Mouse (Mus musculus) lung, postnatal 14 days (tissue): ENCODE results near the gene Gm4559.
"Not testable (repeated sequence)": the region's sequence is repeated elsewhere in the genome, so short reads cannot be mapped to it uniquely, and the experiment has no call there.

Experiments
- DNase-seq: peaks from one replicate; pipeline ENCODE4 v3.0.0; 2021

Gene Gm4559

GRCm38 (mm10) chr7:142274263-142274662, at the start of gene Gm4559:
Gene Gm4559 (minus strand): TSS chr7:142274363.
- DNase-seq = not testable (repeated sequence)

- DNase-seq = no peak
Measured at GRCm38 (mm10) chr7:142323396-142324117, 49.4 kb upstream of the Gm4559 start.

- no peak for DNase-seq
Measured at GRCm38 (mm10) chr7:142322641-142323040, 48.5 kb upstream of the Gm4559 start.

GRCm38 (mm10) chr7:142321637-142322306, 47.6 kb upstream of the Gm4559 start:
- not testable (repeated sequence) for DNase-seq

GRCm38 (mm10) chr7:142320906-142321305, 46.7 kb upstream of the Gm4559 start:
- no peak for DNase-seq

- DNase-seq = no peak
Measured at GRCm38 (mm10) chr7:142319124-142319523, 45.0 kb upstream of the Gm4559 start.

- DNase-seq = no peak
Measured at GRCm38 (mm10) chr7:142317216-142317615, 43.1 kb upstream of the Gm4559 start.

GRCm38 (mm10) chr7:142316558-142316957, 42.4 kb upstream of the Gm4559 start:
- DNase-seq = peak; percentile 48

GRCm38 (mm10) chr7:142314600-142315285, 40.6 kb upstream of the Gm4559 start:
- DNase-seq = no peak

GRCm38 (mm10) chr7:142303929-142304328, 29.8 kb upstream of the Gm4559 start:
- DNase-seq = not testable (repeated sequence)

GRCm38 (mm10) chr7:142303249-142303648, 29.1 kb upstream of the Gm4559 start, which contains the start of gene Krtap5-4:
Gene Krtap5-4 (plus strand): TSS chr7:142303549.
- DNase-seq = no peak

GRCm38 (mm10) chr7:142297018-142297417, 22.9 kb upstream of the Gm4559 start, which contains the start of gene Krtap5-1:
Gene Krtap5-1 (minus strand): TSS chr7:142297118.
- not testable (repeated sequence) for DNase-seq

GRCm38 (mm10) chr7:142296108-142296507, 21.9 kb upstream of the Gm4559 start:
- not testable (repeated sequence) for DNase-seq

- no peak for DNase-seq
Measured at GRCm38 (mm10) chr7:142295418-142295817, 21.3 kb upstream of the Gm4559 start.

GRCm38 (mm10) chr7:142293851-142294250, 19.7 kb upstream of the Gm4559 start:
- DNase-seq = peak; percentile 40

- DNase-seq = peak; percentile 58
Measured at GRCm38 (mm10) chr7:142285910-142286612, 11.9 kb upstream of the Gm4559 start.

GRCm38 (mm10) chr7:142285130-142285835, 11.1 kb upstream of the Gm4559 start:
- DNase-seq = peak; percentile 40

- DNase-seq = peak; percentile 94
Measured at GRCm38 (mm10) chr7:142284615-142285080, 10.5 kb upstream of the Gm4559 start.

- peak; percentile 62 for DNase-seq
Measured at GRCm38 (mm10) chr7:142284023-142284591, 9.9 kb upstream of the Gm4559 start.

GRCm38 (mm10) chr7:142282847-142283246, 8.7 kb upstream of the Gm4559 start:
- DNase-seq = not testable (repeated sequence)

GRCm38 (mm10) chr7:142279291-142279690, 5.1 kb upstream of the Gm4559 start:
- DNase-seq = not testable (repeated sequence)

- peak; percentile 74 for DNase-seq
Measured at GRCm38 (mm10) chr7:142278183-142278582, 4.0 kb upstream of the Gm4559 start.
